ENCODE assay signal across 25 mouse cellular contexts in genomic region chr10:25531335-25531734, GRCm38 (mm10). TPM values are rescaled to one million over a fixed set of nuclear protein-coding genes. Genes with fewer than 3 reads are reported as not detected.
DNase-seq lines count a peak whose midpoint lies in the region; ATAC-seq and TF ChIP-seq lines count a peak whose summit lies in the region.
"Had no signal": no experiment of that assay in that cellular context is flagged by ENCODE, and none has a peak within 500 bp of the region (broad histone marks: within the 10 kb centered on the region; RNA-seq: fewer than 3 reads in every experiment).

No protein-coding gene starts in this region.

- DNase-seq in hindbrain, postnatal 0 days (ENCODE audit: low spot score), result no peak
- DNase-seq in lung, postnatal 0 days (ENCODE audit: low spot score), result no peak
- no peak for DNase-seq in lung, postnatal 4 days
- DNase-seq in limb, embryonic 10.5 days (ENCODE audit: low spot score), result peak; percentile 22
- DNase-seq in spleen, postnatal 36 days (ENCODE audit: low spot score in 2 of 2), result no peak
- DNase-seq: adrenal gland, adult 8-10 months; adrenal gland, postnatal 36 days; cerebellum, adult 2 months; cerebellum, postnatal 14 days; embryo, embryonic 11 days; gastrocnemius, adult 2 months; gastrocnemius, postnatal 25 days had no signal

- H3K27ac ChIP-seq in hindbrain, embryonic 12.5 days, result no peak overlapping the region
- no peak overlapping the region for H3K27ac ChIP-seq in hindbrain, postnatal 0 days
- H3K27ac ChIP-seq in lung, postnatal 0 days (ENCODE audit: low read length), result no peak overlapping the region
- no peak overlapping the region for H3K27ac ChIP-seq in limb, embryonic 10.5 days
- H3K27ac ChIP-seq: embryonic facial prominence, embryonic 15.5 days; forebrain, embryonic 10.5 days; gastrocnemius, adult 2 months; heart, embryonic 15.5 days; hindbrain, embryonic 15.5 days had no signal

- H3K27me3 ChIP-seq in hindbrain, embryonic 12.5 days, result no peaks in the 10 kb centered on the region
- H3K27me3 ChIP-seq in hindbrain, postnatal 0 days (ENCODE audit: insufficient read depth, low read length), result no peaks in the 10 kb centered on the region
- no peaks in the 10 kb centered on the region for H3K27me3 ChIP-seq in lung, postnatal 0 days (replicated peaks; ENCODE audit: insufficient read depth, low read length)
- no peaks in the 10 kb centered on the region for H3K27me3 ChIP-seq in limb, embryonic 10.5 days (ENCODE audit: low read depth, poor library complexity, severe bottlenecking)
- H3K27me3 ChIP-seq: embryonic facial prominence, embryonic 15.5 days; heart, embryonic 15.5 days; hindbrain, embryonic 15.5 days had no signal

- H3K4me1 ChIP-seq in hindbrain, embryonic 12.5 days, result no peaks in the 10 kb centered on the region
- no peaks in the 10 kb centered on the region for H3K4me1 ChIP-seq in hindbrain, postnatal 0 days (ENCODE audit: insufficient read depth, low read length)
- H3K4me1 ChIP-seq in lung, postnatal 0 days (ENCODE audit: insufficient read depth, low read depth, low read length), result no peaks in the 10 kb centered on the region
- no peaks in the 10 kb centered on the region for H3K4me1 ChIP-seq in limb, embryonic 10.5 days
- H3K4me1 ChIP-seq: embryonic facial prominence, embryonic 15.5 days; forebrain, embryonic 10.5 days; hindbrain, embryonic 15.5 days had no signal

- H3K4me3 ChIP-seq in hindbrain, embryonic 12.5 days, result no peak overlapping the region
- no peak overlapping the region for H3K4me3 ChIP-seq in hindbrain, postnatal 0 days (ENCODE audit: low read length)
- H3K4me3 ChIP-seq in lung, postnatal 0 days (ENCODE audit: low read depth, low read length), result no peak overlapping the region
- H3K4me3 ChIP-seq in limb, embryonic 10.5 days, result no peak overlapping the region
- H3K4me3 ChIP-seq: embryonic facial prominence, embryonic 15.5 days; erythroblast, embryonic 14.5 days; forebrain, embryonic 10.5 days; gastrocnemius, adult 2 months; heart, embryonic 15.5 days; hindbrain, embryonic 15.5 days had no signal

- TF ChIP-seq EP300 in lung, postnatal 0 days (IDR thresholded peaks at IDR 0.05), result no peak

- no peaks in the 10 kb centered on the region for H3K9me3 ChIP-seq in hindbrain, embryonic 12.5 days (replicated peaks)
- no peaks in the 10 kb centered on the region for H3K9me3 ChIP-seq in hindbrain, postnatal 0 days (ENCODE audit: low read length)
- H3K9me3 ChIP-seq in lung, postnatal 0 days (ENCODE audit: low read length), result no peaks in the 10 kb centered on the region
- H3K9me3 ChIP-seq in limb, embryonic 10.5 days (replicated peaks), result no peaks in the 10 kb centered on the region
- H3K9me3 ChIP-seq: embryonic facial prominence, embryonic 15.5 days; forebrain, embryonic 10.5 days; heart, embryonic 15.5 days; hindbrain, embryonic 15.5 days had no signal

- peak; percentile 60; the same call in 1 of the 2 replicates for ATAC-seq in hindbrain, embryonic 12.5 days (ENCODE audit: low FRiP score)
- ATAC-seq in hindbrain, postnatal 0 days, result no peak
- no peak for ATAC-seq in lung, postnatal 0 days
- ATAC-seq: forebrain, embryonic 14.5 days; intestine, embryonic 16.5 days had no signal

- H3K4me2 ChIP-seq in hindbrain, embryonic 12.5 days (replicated peaks), result no peak overlapping the region
- no peak overlapping the region for H3K4me2 ChIP-seq in hindbrain, postnatal 0 days (ENCODE audit: low read depth, low read length)
- H3K4me2 ChIP-seq in lung, postnatal 0 days (replicated peaks; ENCODE audit: low read depth, low read length), result 0 out of 2 replicates have a peak overlapping the region, but pooled peaks have one; percentile 0
- H3K4me2 ChIP-seq: embryonic facial prominence, embryonic 15.5 days; heart, embryonic 15.5 days; hindbrain, embryonic 15.5 days had no signal

- TF ChIP-seq CTCF in hindbrain, postnatal 0 days (IDR thresholded peaks at IDR 0.05; ENCODE audit: low read depth), result no peak
- no peak for TF ChIP-seq CTCF in lung, postnatal 0 days (IDR thresholded peaks at IDR 0.05)

- no peaks in the 10 kb centered on the region for H3K36me3 ChIP-seq in hindbrain, embryonic 12.5 days
- no peaks in the 10 kb centered on the region for H3K36me3 ChIP-seq in hindbrain, postnatal 0 days (ENCODE audit: insufficient read depth, low read length)
- H3K36me3 ChIP-seq in lung, postnatal 0 days (ENCODE audit: insufficient read depth, low read length), result no peaks in the 10 kb centered on the region
- no peaks in the 10 kb centered on the region for H3K36me3 ChIP-seq in limb, embryonic 10.5 days
- H3K36me3 ChIP-seq: embryonic facial prominence, embryonic 15.5 days; forebrain, embryonic 10.5 days; heart, embryonic 15.5 days; hindbrain, embryonic 15.5 days had no signal

- no peak overlapping the region for H3K9ac ChIP-seq in hindbrain, embryonic 12.5 days
- no peak overlapping the region for H3K9ac ChIP-seq in hindbrain, postnatal 0 days (replicated peaks; ENCODE audit: low read length)
- H3K9ac ChIP-seq in lung, postnatal 0 days (replicated peaks; ENCODE audit: low read depth), result no peak overlapping the region
- H3K9ac ChIP-seq: embryonic facial prominence, embryonic 15.5 days; heart, embryonic 15.5 days; hindbrain, embryonic 15.5 days had no signal

- 61% methylated on average over 13 of the region's 13 CpGs for WGBS in hindbrain, embryonic 12.5 days
- WGBS in hindbrain, postnatal 0 days, result 50% methylated on average over 13 of the region's 13 CpGs
- WGBS in lung, postnatal 0 days, result 49% methylated on average over 13 of the region's 13 CpGs
- WGBS in limb, embryonic 10.5 days, result 70% methylated on average over 13 of the region's 13 CpGs

RNA-seq across cellular contexts. Expression of gene Smlr1, which starts 4.7 kb away (rescaled TPM):
- not detected in 2 replicates for polyA plus RNA-seq in hindbrain, embryonic 12.5 days (2016; fragmentation: Nextera tagmentation; extraction: Ambion mirVana)
- total RNA-seq in hindbrain, postnatal 0 days (2014; rRNA removed), result not detected in 2 replicates
- not detected in 2 replicates for polyA plus RNA-seq in hindbrain, postnatal 0 days (2015; fragmentation: Nextera tagmentation; extraction: Ambion mirVana)
- polyA plus RNA-seq in lung, postnatal 0 days (2015; fragmentation: Nextera tagmentation; extraction: Ambion mirVana), result not detected in 2 replicates
- polyA plus RNA-seq in limb, embryonic 10.5 days (2016; fragmentation: Nextera tagmentation; extraction: Ambion mirVana), result not detected in 2 replicates
- total RNA-seq: adrenal gland, adult 8-10 months; adrenal gland, postnatal 36 days; common myeloid progenitor, adult 5-6 weeks; ES-E14; gastrocnemius, adult 2 months; gastrocnemius, postnatal 25 days; granulocyte monocyte progenitor cell, adult 5-6 weeks; heart, postnatal 25 days had no signal
- polyA plus RNA-seq: cerebellum, adult 2 months; embryonic facial prominence, embryonic 11.5 days; embryonic facial prominence, embryonic 15.5 days; erythroblast, embryonic 14.5 days; forebrain, embryonic 10.5 days; forebrain, embryonic 14.5 days; heart, embryonic 15.5 days; hindbrain, embryonic 15.5 days had no signal
